Mouse (Mus musculus) neutrophil, adult 5-6 weeks (primary cell): ENCODE results near the gene Amfr. TPM values are rescaled to one million over a fixed set of nuclear protein-coding genes. Genes with fewer than 3 reads are reported as not detected.

ENCODE experiments used
- ATAC-seq: fragments of 151-379, 151-347 bp; 2 replicates; pipeline ENCODE4 v1.8.0; 2017; ENCODE audit warnings: mild to moderate bottlenecking, moderate TSS enrichment; ENCODE audit not compliant: insufficient number of reproducible peaks, poor library complexity, low FRiP score, severe bottlenecking; ENCODE audit errors: extremely low read depth
- total RNA-seq: library from RNA; stranded (forward); fragments of 200-1000 nt; gene quantifications from 2 replicates; pipeline ENCODE4 v1.2.3, GENCODE M21; 2017

The Amfr gene
- total RNA-seq, 1 experiment from 2014 or later, result 112 TPM

- no peak for ATAC-seq
Observed at GRCm38 (mm10) chr8:93989739-93990138, 22.9 kb downstream of the Amfr start.

GRCm38 (mm10) chr8:93984731-93985130 lies 27.9 kb downstream of the Amfr start:
- ATAC-seq, result 0 out of 2 replicates have a peak, but pooled peaks have one; percentile 16

- no peak for ATAC-seq
Observed at GRCm38 (mm10) chr8:93983827-93984226, 28.8 kb downstream of the Amfr start.

- no peak for ATAC-seq
Observed at GRCm38 (mm10) chr8:93981679-93982215, 30.9 kb downstream of the Amfr start.

GRCm38 (mm10) chr8:93980141-93980540 lies 32.5 kb downstream of the Amfr start:
- no peak for ATAC-seq

GRCm38 (mm10) chr8:93976446-93977211 lies 36.0 kb downstream of the Amfr start:
- ATAC-seq, result no peak

- no peak for ATAC-seq
Observed at GRCm38 (mm10) chr8:93975358-93975757, 37.3 kb downstream of the Amfr start.

- ATAC-seq, result no peak
Observed at GRCm38 (mm10) chr8:93974602-93975186, 37.9 kb downstream of the Amfr start.

- no peak for ATAC-seq
Observed at GRCm38 (mm10) chr8:93973831-93974375, 38.7 kb downstream of the Amfr start.

- ATAC-seq, result no peak
Observed at GRCm38 (mm10) chr8:93972971-93973734, 39.5 kb downstream of the Amfr start.

- no peak for ATAC-seq
Observed at GRCm38 (mm10) chr8:93972211-93972610, 40.4 kb downstream of the Amfr start.

GRCm38 (mm10) chr8:93971451-93971850 lies 41.2 kb downstream of the Amfr start:
- ATAC-seq, result no peak

GRCm38 (mm10) chr8:93969626-93970340 lies 42.9 kb downstream of the Amfr start:
- no peak for ATAC-seq

GRCm38 (mm10) chr8:93968293-93968692 lies 44.3 kb downstream of the Amfr start:
- no peak for ATAC-seq

GRCm38 (mm10) chr8:93960909-93961308 lies 51.7 kb downstream of the Amfr start:
- no peak for ATAC-seq

- ATAC-seq, result no peak
Observed at GRCm38 (mm10) chr8:93958402-93958801, 54.2 kb downstream of the Amfr start.

GRCm38 (mm10) chr8:93952511-93952910 lies 60.1 kb downstream of the Amfr start:
- no peak for ATAC-seq

GRCm38 (mm10) chr8:93950133-93950532 lies 62.5 kb downstream of the Amfr start:
- no peak for ATAC-seq

- ATAC-seq, result no peak
Observed at GRCm38 (mm10) chr8:93946397-93946796, 66.2 kb downstream of the Amfr start.
